Mouse (Mus musculus): ENCODE data around the gene Polr1e. TPM values are rescaled to one million over a fixed set of nuclear protein-coding genes. Genes with fewer than 3 reads are reported as not detected.

Gene Polr1e
- polyA plus RNA-seq, 1 experiment from 2014 or later = 18.3 TPM

DNA sequence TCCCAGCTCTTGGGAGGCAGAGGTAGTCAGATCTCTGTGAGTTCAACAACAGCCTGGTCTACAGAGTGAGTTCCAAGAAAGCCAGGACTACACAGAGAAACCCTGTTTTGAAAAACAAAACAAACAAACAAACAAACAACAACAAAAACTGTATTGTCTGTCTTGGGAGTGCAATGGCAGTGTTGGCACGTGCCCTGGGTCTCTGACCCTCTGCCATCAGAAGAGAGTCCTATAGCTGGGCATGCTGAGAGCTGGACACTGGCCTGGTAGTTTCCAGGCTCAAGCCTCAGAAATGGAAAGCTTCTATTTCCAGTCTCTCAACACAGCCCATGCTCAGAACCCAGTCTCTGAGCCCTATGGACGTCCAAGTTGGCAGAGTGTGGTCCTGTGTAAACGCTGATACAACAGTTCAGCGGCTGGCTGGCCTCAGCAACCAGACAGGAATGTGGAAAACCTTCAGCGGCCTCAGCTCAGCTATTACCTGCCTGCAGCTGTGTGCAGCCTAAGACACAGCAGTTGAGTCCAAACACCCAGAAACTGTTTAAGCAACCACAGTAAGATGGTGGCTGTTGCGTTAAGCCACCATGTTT is 42.3 kb upstream of the Polr1e start:
- WGBS = 53% methylated on average over 6 of the region's 6 CpGs

GRCm38 (mm10) chr4:44976921-44977710 is 41.3 kb upstream of the Polr1e start:
- no peak for DNase-seq (ENCODE audit: low spot score)
- no peaks in the 10 kb centered on the region for H3K9me3 ChIP-seq (ENCODE audit: control insufficient read depth, low read length)
- no peak overlapping the region for H3K27ac ChIP-seq (replicated peaks)
- no peak overlapping the region for H3K9ac ChIP-seq (ENCODE audit: low read length)
- ATAC-seq (ENCODE audit: low FRiP score, low TSS enrichment) = no peak
- H3K4me1 ChIP-seq (replicated peaks; ENCODE audit: control insufficient read depth, insufficient read depth) = no peaks in the 10 kb centered on the region; the same call in 1 of the 2 replicates
- no peak overlapping the region for H3K4me3 ChIP-seq (ENCODE audit: low read depth, low read length)
- H3K27me3 ChIP-seq (ENCODE audit: control insufficient read depth, insufficient read depth, low read length) = no peaks in the 10 kb centered on the region
- no peak overlapping the region for H3K4me2 ChIP-seq (replicated peaks; ENCODE audit: low read depth)
- H3K36me3 ChIP-seq (ENCODE audit: control insufficient read depth, insufficient read depth, low read length) = no peaks in the 10 kb centered on the region
- WGBS = 85% methylated on average over 10 of the region's 10 CpGs
- TF ChIP-seq EP300 (optimal IDR thresholded peaks at IDR 0.05) = no peak
- no peak; the same call in 1 of the 2 replicates for TF ChIP-seq CTCF (IDR thresholded peaks at IDR 0.05; ENCODE audit: low read depth)

More for the DNA sequence above, 42.3 kb upstream of the Polr1e start:
- ATAC-seq (ENCODE audit: low FRiP score, low TSS enrichment) (no peak), DNase-seq (ENCODE audit: low spot score) (no peak)
- no peak overlapping the region for H3K27ac ChIP-seq (replicated peaks)
- no peaks in the 10 kb centered on the region for H3K27me3 ChIP-seq (ENCODE audit: control insufficient read depth, insufficient read depth, low read length)
- H3K9ac ChIP-seq (ENCODE audit: low read length) = no peak overlapping the region
- no peak overlapping the region for H3K4me3 ChIP-seq (ENCODE audit: low read depth, low read length)
- no peaks in the 10 kb centered on the region for H3K4me1 ChIP-seq (replicated peaks; ENCODE audit: control insufficient read depth, insufficient read depth)
- no peaks in the 10 kb centered on the region for H3K9me3 ChIP-seq (ENCODE audit: control insufficient read depth, low read length)
- no peaks in the 10 kb centered on the region for H3K36me3 ChIP-seq (ENCODE audit: control insufficient read depth, insufficient read depth, low read length)
- TF ChIP-seq CTCF (IDR thresholded peaks at IDR 0.05; ENCODE audit: low read depth) = no peak
- no peak for TF ChIP-seq EP300 (optimal IDR thresholded peaks at IDR 0.05)
- no peak overlapping the region for H3K4me2 ChIP-seq (replicated peaks; ENCODE audit: low read depth)

DNA sequence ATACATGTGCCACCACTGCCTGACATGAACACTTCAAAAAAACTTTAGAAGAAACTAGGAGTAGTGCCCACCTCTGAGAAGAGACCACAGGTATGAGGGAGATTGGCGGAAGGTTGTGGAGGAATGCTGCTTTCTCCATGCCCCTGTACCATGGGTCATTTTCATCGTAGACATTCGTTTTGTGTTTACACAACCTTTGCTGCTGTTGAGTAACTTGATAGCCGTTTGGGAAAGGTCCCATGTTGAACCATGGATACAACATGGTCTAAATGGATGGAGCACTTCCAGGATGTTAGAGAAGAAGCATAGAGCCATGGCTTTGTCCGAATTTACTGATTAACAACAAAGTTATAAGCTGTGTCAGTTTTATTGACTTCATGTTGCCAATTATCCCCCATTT is 40.2 kb upstream of the Polr1e start:
- ATAC-seq (ENCODE audit: low FRiP score, low TSS enrichment) = no peak
- no peak for DNase-seq (ENCODE audit: low spot score)
- Histone ChIP-seq H3K4me2 (replicated peaks; ENCODE audit: low read depth) (no peak overlapping the region), H3K36me3 (ENCODE audit: control insufficient read depth, insufficient read depth, low read length) (no peaks in the 10 kb centered on the region), H3K9ac (ENCODE audit: low read length) (no peak overlapping the region), H3K4me3 (ENCODE audit: low read depth, low read length) (no peak overlapping the region), H3K27ac (replicated peaks) (no peak overlapping the region), H3K4me1 (replicated peaks; ENCODE audit: control insufficient read depth, insufficient read depth) (no peaks in the 10 kb centered on the region; the same call in 1 of the 2 replicates), H3K9me3 (ENCODE audit: control insufficient read depth, low read length) (no peaks in the 10 kb centered on the region), H3K27me3 (ENCODE audit: control insufficient read depth, insufficient read depth, low read length) (no peaks in the 10 kb centered on the region)
- no peak for TF ChIP-seq CTCF (IDR thresholded peaks at IDR 0.05; ENCODE audit: low read depth)
- no peak for TF ChIP-seq EP300 (optimal IDR thresholded peaks at IDR 0.05)
- 49% methylated on average over 5 of the region's 5 CpGs for WGBS

- Histone ChIP-seq H3K9me3 (ENCODE audit: control insufficient read depth, low read length) (no peaks in the 10 kb centered on the region), H3K36me3 (ENCODE audit: control insufficient read depth, insufficient read depth, low read length) (no peaks in the 10 kb centered on the region), H3K27me3 (ENCODE audit: control insufficient read depth, insufficient read depth, low read length) (no peaks in the 10 kb centered on the region), H3K4me2 (replicated peaks; ENCODE audit: low read depth) (no peak overlapping the region), H3K27ac (replicated peaks) (no peak overlapping the region), H3K9ac (ENCODE audit: low read length) (no peak overlapping the region), H3K4me1 (replicated peaks; ENCODE audit: control insufficient read depth, insufficient read depth) (no peaks in the 10 kb centered on the region; the same call in 1 of the 2 replicates), H3K4me3 (ENCODE audit: low read depth, low read length) (no peak overlapping the region)
- 50% methylated on average over 7 of the region's 7 CpGs for WGBS
- DNase-seq (ENCODE audit: low spot score) = no peak
- TF ChIP-seq CTCF (IDR thresholded peaks at IDR 0.05; ENCODE audit: low read depth) (no peak), EP300 (optimal IDR thresholded peaks at IDR 0.05) (no peak)
- no peak; the same call in 1 of the 2 replicates for ATAC-seq (ENCODE audit: low FRiP score, low TSS enrichment)
Observed at GRCm38 (mm10) chr4:44979794-44980338, 38.5 kb upstream of the Polr1e start.

DNA sequence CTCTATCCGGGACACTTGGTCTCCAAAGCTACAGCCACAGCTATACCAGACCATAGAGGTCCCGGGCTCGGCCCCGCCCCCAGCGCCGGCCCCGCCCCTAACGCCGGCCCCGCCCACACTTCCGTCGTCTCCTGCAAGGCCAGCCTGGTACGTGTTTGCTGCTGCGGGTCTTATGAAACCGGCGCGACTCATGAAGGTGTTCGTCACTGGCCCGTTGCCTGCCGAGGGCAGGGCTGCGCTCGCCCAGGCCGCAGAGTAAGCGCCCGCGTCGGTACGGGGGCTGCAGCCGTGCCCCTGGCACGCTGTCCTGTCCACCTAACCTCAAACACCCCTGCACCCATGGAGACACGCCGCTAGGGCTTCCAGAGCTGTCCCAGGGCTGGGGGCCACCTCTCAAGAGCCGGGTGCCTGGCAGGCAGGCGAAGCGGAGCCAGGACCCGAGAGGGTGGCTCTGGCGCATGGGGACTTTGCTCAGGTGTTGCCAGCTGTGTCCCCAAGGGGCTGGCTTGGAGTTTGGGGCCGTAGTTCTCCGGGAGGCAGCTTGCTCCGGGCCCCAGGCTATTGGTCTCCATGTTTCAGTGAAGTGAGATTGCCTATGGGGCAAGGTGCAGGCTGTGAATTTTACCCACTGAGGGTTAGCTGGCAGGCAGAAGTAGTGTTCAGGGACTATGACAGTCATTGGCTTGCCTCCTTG is 37.0 kb upstream of the Polr1e start, which contains the start of gene Grhpr:
TSS of gene Grhpr (plus strand) at position 116 of the 694 bp plus-strand sequence.
- DNase-seq (ENCODE audit: low spot score) (peak; percentile 96), ATAC-seq (ENCODE audit: low FRiP score, low TSS enrichment) (peak; percentile 95)
- no peaks in the 10 kb centered on the region for H3K9me3 ChIP-seq (ENCODE audit: control insufficient read depth, low read length)
- H3K27me3 ChIP-seq (ENCODE audit: control insufficient read depth, insufficient read depth, low read length) = no peaks in the 10 kb centered on the region
- no peaks in the 10 kb centered on the region; the same call in 1 of the 2 replicates for H3K4me1 ChIP-seq (replicated peaks; ENCODE audit: control insufficient read depth, insufficient read depth)
- H3K9ac ChIP-seq (ENCODE audit: low read length) = peak within 1 kb of the TSS; percentile 80
- TF ChIP-seq CTCF (IDR thresholded peaks at IDR 0.05; ENCODE audit: low read depth) (peak; percentile 61), EP300 (optimal IDR thresholded peaks at IDR 0.05) (no peak)
- H3K27ac ChIP-seq (replicated peaks) = peak within 1 kb of the TSS; percentile 83
- H3K36me3 ChIP-seq (ENCODE audit: control insufficient read depth, insufficient read depth, low read length) = no peaks in the 10 kb centered on the region
- peak within 1 kb of the TSS; percentile 60 for H3K4me3 ChIP-seq (ENCODE audit: low read depth, low read length)
- peak within 1 kb of the TSS; percentile 96 for H3K4me2 ChIP-seq (replicated peaks; ENCODE audit: low read depth)
- under 1% methylated on average over 40 of the region's 40 CpGs for WGBS
